Mouse (Mus musculus): ENCODE results near the gene Myo16. TPM values are rescaled to one million over a fixed set of nuclear protein-coding genes. Genes with fewer than 3 reads are reported as not detected.
A peak's percentile ranks its signal among the peaks of the same experiment; 100 is the strongest.

Myo16 gene
- polyA plus RNA-seq, 1 experiment from 2014 or later = 1.5 TPM

DNA sequence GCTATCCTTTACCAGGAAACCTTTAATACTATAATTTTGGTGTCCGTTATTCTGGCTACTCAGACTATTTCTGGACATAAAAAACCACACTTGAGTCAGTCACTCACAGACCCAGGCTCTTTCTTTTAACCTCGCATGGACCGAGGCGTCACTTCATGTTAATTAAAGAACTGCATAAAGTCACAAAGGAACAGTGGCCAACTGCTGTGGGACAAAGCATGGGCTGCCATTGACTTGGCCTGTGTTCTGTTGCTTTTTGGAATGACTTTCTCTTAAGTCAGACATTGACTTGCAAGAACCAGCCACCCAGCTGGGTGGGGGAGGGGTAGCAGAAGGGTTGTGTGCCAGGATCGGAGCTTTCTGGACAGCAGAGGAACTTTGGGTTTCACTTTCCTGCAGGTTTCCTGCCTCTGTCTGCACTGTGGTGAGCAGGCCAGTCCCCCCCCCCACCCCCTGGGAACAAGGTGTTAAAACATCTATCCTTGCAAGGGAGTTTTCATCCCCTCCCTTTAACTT lies 66.1 kb downstream of the Myo16 start:
- no peaks in the 10 kb centered on the region for H3K36me3 ChIP-seq (ENCODE audit: control insufficient read depth, insufficient read depth, low read length)
- H3K27ac ChIP-seq (replicated peaks) = no peak overlapping the region
- no peaks in the 10 kb centered on the region for H3K27me3 ChIP-seq (ENCODE audit: control insufficient read depth, insufficient read depth, low read length)
- no peaks in the 10 kb centered on the region for H3K4me1 ChIP-seq (replicated peaks; ENCODE audit: control insufficient read depth, insufficient read depth)
- H3K4me3 ChIP-seq (ENCODE audit: low read depth, low read length) = no peak overlapping the region
- WGBS = 84% methylated on average over 5 of the region's 5 CpGs
- no peak overlapping the region for H3K9ac ChIP-seq (ENCODE audit: low read length)
- no peak for DNase-seq (ENCODE audit: low spot score)
- no peak for ATAC-seq (ENCODE audit: low FRiP score, low TSS enrichment)
- H3K4me2 ChIP-seq (replicated peaks; ENCODE audit: low read depth) = no peak overlapping the region
- H3K9me3 ChIP-seq (ENCODE audit: control insufficient read depth, low read length) = no peaks in the 10 kb centered on the region
- no peak for TF ChIP-seq CTCF (IDR thresholded peaks at IDR 0.05; ENCODE audit: low read depth)
- no peak for TF ChIP-seq EP300 (optimal IDR thresholded peaks at IDR 0.05)

DNA sequence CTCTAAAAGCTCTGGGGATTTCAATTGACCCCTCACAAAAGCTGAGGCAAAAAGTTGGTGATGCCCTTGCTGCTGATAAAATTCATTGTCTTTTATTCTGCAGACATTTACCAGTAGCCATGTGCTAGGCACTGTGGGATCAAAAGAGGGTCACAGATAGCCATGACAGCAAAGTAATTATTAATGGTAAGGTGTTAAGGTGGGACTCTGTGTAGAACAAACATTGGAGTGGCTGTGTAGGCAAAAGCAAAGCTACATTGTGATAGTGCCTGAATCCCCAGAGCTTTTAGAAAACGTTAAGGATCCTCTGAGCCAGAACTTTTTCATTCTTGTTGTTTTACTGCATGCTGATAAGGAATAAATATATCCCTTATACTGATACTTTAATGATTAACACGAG lies 69.1 kb downstream of the Myo16 start:
- no peak for DNase-seq (ENCODE audit: low spot score)
- WGBS = 37% methylated on average over 2 of the region's 2 CpGs
- Histone ChIP-seq H3K9me3 (ENCODE audit: control insufficient read depth, low read length) (no peaks in the 10 kb centered on the region), H3K9ac (ENCODE audit: low read length) (no peak overlapping the region), H3K36me3 (ENCODE audit: control insufficient read depth, insufficient read depth, low read length) (no peaks in the 10 kb centered on the region), H3K4me3 (ENCODE audit: low read depth, low read length) (no peak overlapping the region), H3K27me3 (ENCODE audit: control insufficient read depth, insufficient read depth, low read length) (no peaks in the 10 kb centered on the region), H3K4me1 (replicated peaks; ENCODE audit: control insufficient read depth, insufficient read depth) (no peaks in the 10 kb centered on the region), H3K4me2 (replicated peaks; ENCODE audit: low read depth) (no peak overlapping the region), H3K27ac (replicated peaks) (no peak overlapping the region)
- no peak for ATAC-seq (ENCODE audit: low FRiP score, low TSS enrichment)
- TF ChIP-seq CTCF (IDR thresholded peaks at IDR 0.05; ENCODE audit: low read depth) (no peak), EP300 (optimal IDR thresholded peaks at IDR 0.05) (no peak)

DNA sequence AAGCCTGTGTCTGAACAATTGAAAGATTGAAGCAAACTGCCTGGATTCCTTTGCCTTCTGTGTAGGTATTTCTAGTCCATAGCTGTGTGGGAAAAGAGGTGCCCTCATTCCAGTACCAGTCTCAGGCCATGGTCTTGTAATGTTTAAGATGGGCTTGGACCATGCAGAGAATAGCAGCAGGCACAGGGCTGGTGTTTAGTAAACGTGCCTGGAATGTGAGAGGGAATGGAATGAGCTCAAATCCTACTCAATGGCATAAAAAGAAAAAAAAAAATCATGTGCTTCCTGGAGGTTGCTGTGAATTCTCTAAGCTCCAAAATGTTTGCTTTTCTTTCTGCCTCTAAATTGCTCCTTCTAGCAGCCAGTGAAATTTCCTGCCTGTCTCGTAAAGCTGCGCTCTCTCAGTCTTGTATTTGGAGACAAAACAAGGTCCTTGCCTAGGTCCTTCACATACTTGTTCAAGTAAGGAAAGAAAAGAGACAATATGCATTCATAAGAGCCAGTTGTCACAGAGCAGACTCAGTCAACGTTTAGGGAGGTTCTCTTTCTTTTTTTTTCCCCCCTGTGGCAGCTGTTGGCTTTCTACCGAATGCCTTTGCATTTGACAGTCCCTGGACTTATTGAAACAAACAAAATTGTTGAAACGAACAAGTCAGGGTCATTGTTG lies 70.0 kb downstream of the Myo16 start:
- 18% methylated on average over 6 of the region's 6 CpGs for WGBS

DNA sequence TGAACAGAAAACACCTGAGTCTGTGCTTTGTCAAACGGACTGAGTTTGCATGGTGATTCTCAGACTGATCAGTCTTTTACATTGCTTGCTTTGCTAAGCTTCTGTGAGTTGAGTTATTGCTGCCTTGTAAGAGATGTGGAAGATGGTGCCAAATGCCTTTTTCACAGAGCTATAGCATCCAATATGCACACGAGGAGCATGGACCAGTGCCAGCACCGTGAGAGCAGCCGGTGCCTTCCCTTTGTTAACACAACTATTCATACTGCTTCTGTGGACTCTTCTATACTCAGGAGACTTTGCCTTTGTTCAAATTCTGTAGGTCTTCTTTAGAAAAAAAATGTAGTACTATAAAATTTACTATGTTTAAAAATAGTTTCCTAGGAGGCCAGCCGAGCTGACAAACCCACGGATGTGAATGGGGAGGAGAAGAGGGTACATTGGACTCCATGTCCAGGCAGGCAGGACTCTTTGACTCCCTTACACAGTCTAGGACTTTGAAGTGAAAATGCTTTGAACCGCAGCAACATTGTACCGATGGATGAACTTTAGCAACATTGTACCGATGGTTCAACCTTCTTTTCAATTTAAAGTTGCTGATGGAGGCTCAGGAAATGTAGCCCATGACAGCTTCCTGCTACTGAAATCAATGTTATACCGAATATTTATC lies 70.7 kb downstream of the Myo16 start:
- H3K4me2 ChIP-seq (replicated peaks; ENCODE audit: low read depth) = no peak overlapping the region
- no peak overlapping the region for H3K27ac ChIP-seq (replicated peaks)
- ATAC-seq (ENCODE audit: low FRiP score, low TSS enrichment) = no peak

More for the DNA sequence above, 70.0 kb downstream of the Myo16 start:
- H3K4me2 ChIP-seq (replicated peaks; ENCODE audit: low read depth) = no peak overlapping the region
- DNase-seq (ENCODE audit: low spot score) = no peak
- 0 out of 2 replicates have a peak overlapping the region, but pooled peaks have one; percentile 13 for H3K27ac ChIP-seq (replicated peaks)
- TF ChIP-seq CTCF (IDR thresholded peaks at IDR 0.05; ENCODE audit: low read depth) (no peak), EP300 (optimal IDR thresholded peaks at IDR 0.05) (no peak)
- no peak overlapping the region for H3K4me3 ChIP-seq (ENCODE audit: low read depth, low read length)
- ATAC-seq (ENCODE audit: low FRiP score, low TSS enrichment) = no peak
- no peaks in the 10 kb centered on the region for H3K4me1 ChIP-seq (replicated peaks; ENCODE audit: control insufficient read depth, insufficient read depth)
- no peaks in the 10 kb centered on the region for H3K36me3 ChIP-seq (ENCODE audit: control insufficient read depth, insufficient read depth, low read length)
- H3K9ac ChIP-seq (ENCODE audit: low read length) = no peak overlapping the region; the same call in 1 of the 2 replicates
- H3K9me3 ChIP-seq (ENCODE audit: control insufficient read depth, low read length) = no peaks in the 10 kb centered on the region
- no peaks in the 10 kb centered on the region for H3K27me3 ChIP-seq (ENCODE audit: control insufficient read depth, insufficient read depth, low read length)

DNA sequence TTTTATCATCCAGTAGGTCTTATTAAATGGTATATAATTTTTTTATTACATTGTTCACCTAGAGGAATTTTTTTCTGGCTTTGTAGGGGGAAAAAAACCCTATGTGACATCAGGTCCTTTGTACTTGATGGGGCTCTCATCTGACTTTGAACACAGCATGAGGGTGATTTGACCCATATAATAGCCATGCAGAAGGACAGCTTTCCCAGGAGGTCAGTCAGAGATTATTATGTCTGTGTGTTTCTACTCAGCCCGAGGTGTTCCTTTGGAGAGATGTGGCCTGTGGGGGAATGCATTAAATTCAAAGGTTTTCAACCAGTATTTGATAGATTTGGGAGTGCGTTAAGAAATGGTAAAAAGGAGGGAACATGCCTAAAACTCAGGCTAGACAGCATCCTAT lies 71.3 kb downstream of the Myo16 start:
- Histone ChIP-seq H3K9ac (ENCODE audit: low read length) (no peak overlapping the region), H3K4me2 (replicated peaks; ENCODE audit: low read depth) (no peak overlapping the region), H3K4me3 (ENCODE audit: low read depth, low read length) (no peak overlapping the region), H3K36me3 (ENCODE audit: control insufficient read depth, insufficient read depth, low read length) (no peaks in the 10 kb centered on the region), H3K27me3 (ENCODE audit: control insufficient read depth, insufficient read depth, low read length) (no peaks in the 10 kb centered on the region), H3K4me1 (replicated peaks; ENCODE audit: control insufficient read depth, insufficient read depth) (no peaks in the 10 kb centered on the region), H3K27ac (replicated peaks) (no peak overlapping the region), H3K9me3 (ENCODE audit: control insufficient read depth, low read length) (no peaks in the 10 kb centered on the region)
- no peak for DNase-seq (ENCODE audit: low spot score)
- ATAC-seq (ENCODE audit: low FRiP score, low TSS enrichment) = no peak
- WGBS = 74% methylated on average over 2 of the region's 2 CpGs
- TF ChIP-seq EP300 (optimal IDR thresholded peaks at IDR 0.05) (no peak), CTCF (IDR thresholded peaks at IDR 0.05; ENCODE audit: low read depth) (no peak)

More for the DNA sequence above, 70.7 kb downstream of the Myo16 start:
- no peaks in the 10 kb centered on the region for H3K36me3 ChIP-seq (ENCODE audit: control insufficient read depth, insufficient read depth, low read length)
- WGBS = 32% methylated on average over 10 of the region's 10 CpGs
- H3K27me3 ChIP-seq (ENCODE audit: control insufficient read depth, insufficient read depth, low read length) = no peaks in the 10 kb centered on the region
- H3K9ac ChIP-seq (ENCODE audit: low read length) = no peak overlapping the region
- DNase-seq (ENCODE audit: low spot score) = no peak
- no peaks in the 10 kb centered on the region for H3K4me1 ChIP-seq (replicated peaks; ENCODE audit: control insufficient read depth, insufficient read depth)
- no peak for TF ChIP-seq CTCF (IDR thresholded peaks at IDR 0.05; ENCODE audit: low read depth)
- no peak for TF ChIP-seq EP300 (optimal IDR thresholded peaks at IDR 0.05)
- no peaks in the 10 kb centered on the region for H3K9me3 ChIP-seq (ENCODE audit: control insufficient read depth, low read length)
- no peak overlapping the region for H3K4me3 ChIP-seq (ENCODE audit: low read depth, low read length)

All from stomach, postnatal 0 days (tissue).